Mouse (Mus musculus) lung, postnatal 0 days (tissue): Measurements from ENCODE around the gene Stbd1. TPM values are rescaled to one million over a fixed set of nuclear protein-coding genes. Genes with fewer than 3 reads are reported as not detected.

Experiments used
- ATAC-seq: fragments of 200-750 bp; cut with Nextera tagmentation; 2 replicates; pipeline ENCODE4 v1.8.0; 2017; ENCODE audit warnings: moderate library complexity
- DNase-seq: peaks from one replicate; pipeline ENCODE4 v3.0.0-alpha.2; 2016; ENCODE audit warnings: low spot score
- H3K27ac ChIP-seq: fragments of 300-500 bp; sonication (generic); 2 replicates; pipeline ENCODE4 v1.5.1; 2014; ENCODE audit warnings: antibody characterized with exemption, mild to moderate bottlenecking, low read length, mixed read lengths
- H3K27me3 ChIP-seq: fragments of 300-500 bp; sonication (generic); replicated peaks from 2 replicates; pipeline ENCODE4 v1.6.1; 2014; ENCODE audit warnings: low read length, mixed read lengths; ENCODE audit not compliant: insufficient read depth
- H3K36me3 ChIP-seq: fragments of 300-500 bp; sonication (generic); 2 replicates; pipeline ENCODE4 v1.6.1; 2014; ENCODE audit warnings: low read length, mixed read lengths; ENCODE audit not compliant: insufficient read depth
- H3K4me1 ChIP-seq: fragments of 300-500 bp; sonication (generic); 2 replicates; pipeline ENCODE4 v1.6.1; 2014; ENCODE audit warnings: antibody characterized with exemption, low read depth, low read length, mixed read lengths; ENCODE audit not compliant: insufficient read depth
- H3K4me2 ChIP-seq: fragments of 300-500 bp; sonication (generic); replicated peaks from 2 replicates; pipeline ENCODE4 v1.6.1; 2014; ENCODE audit warnings: low read depth, mild to moderate bottlenecking, low read length, moderate library complexity, mixed read lengths
- H3K4me3 ChIP-seq: fragments of 300-500 bp; sonication (generic); 2 replicates; pipeline ENCODE4 v1.5.1; 2014; ENCODE audit warnings: low read depth, low read length
- H3K9ac ChIP-seq: fragments of 300-500 bp; sonication (generic); replicated peaks from 2 replicates; pipeline ENCODE4 v1.6.1; 2014; ENCODE audit warnings: low read depth, mild to moderate bottlenecking
- H3K9me3 ChIP-seq: fragments of 300-500 bp; sonication (generic); 2 replicates; pipeline ENCODE4 v1.6.1; 2016; ENCODE audit warnings: low read length, mixed read lengths
- CTCF ChIP-seq: IDR thresholded peaks from 2 replicates; pipeline ENCODE4 v1.5.1; 2016; ENCODE audit warnings: antibody characterized with exemption, mild to moderate bottlenecking
- EP300 ChIP-seq: IDR thresholded peaks from 2 replicates; pipeline ENCODE4 v1.6.1; 2016; ENCODE audit warnings: antibody characterized with exemption, mild to moderate bottlenecking, control low read depth
- WGBS: fragments of 180-500 bp; shearing (Covaris S2); extraction: QIAGEN DNeasy Blood & Tissue Kit; methylation state at CpG from one replicate; pipeline ENCODE4 v1.1.7; 2014; 5-methylcytosine and 5-hydroxymethylcytosine counted together
- polyA plus RNA-seq: library from polyadenylated mRNA; unstranded; fragments of >200 nt; fragmentation: Nextera tagmentation; extraction: Ambion mirVana; gene quantifications from 2 replicates; pipeline ENCODE4 v1.2.1, GENCODE M21; 2015

Gene Stbd1
- polyA plus RNA-seq, 1 experiment from 2014 or later: 121 TPM

GRCm38 (mm10) chr5:92599030-92599429 is 3.8 kb upstream of the Stbd1 start:
- Histone ChIP-seq H3K27me3 (no peaks in the 10 kb centered on the region), H3K4me3 (no peak overlapping the region), H3K9me3 (no peaks in the 10 kb centered on the region), H3K9ac (no peak overlapping the region), H3K4me2 (no peak overlapping the region), H3K4me1 (no peaks in the 10 kb centered on the region), H3K27ac (no peak overlapping the region), H3K36me3 (no peaks in the 10 kb centered on the region)
- WGBS: 55% methylated on average over 10 of the region's 10 CpGs
- ATAC-seq (no peak), DNase-seq (peak; percentile 65)
- TF ChIP-seq CTCF (no peak), EP300 (no peak)

- Histone ChIP-seq H3K4me3 (peak overlapping the region; percentile 67; the same call in 1 of the 2 replicates), H3K27me3 (no peaks in the 10 kb centered on the region), H3K9ac (0 out of 2 replicates have a peak overlapping the region, but pooled peaks have one; percentile 9), H3K9me3 (no peaks in the 10 kb centered on the region), H3K4me1 (peaks cover 10% of the 10 kb centered on the region), H3K4me2 (peak overlapping the region; percentile 90), H3K36me3 (no peaks in the 10 kb centered on the region), H3K27ac (peak overlapping the region; percentile 84)
- peak; percentile 73 for ATAC-seq
- peak; percentile 90 for DNase-seq
- 24% methylated on average over 10 of the region's 10 CpGs for WGBS
- peak; percentile 31; the same call in 1 of the 2 replicates for TF ChIP-seq EP300
- TF ChIP-seq CTCF: no peak
Observed at GRCm38 (mm10) chr5:92604452-92605247, 1.8 kb downstream of the Stbd1 start.

- no peak overlapping the region for H3K4me2 ChIP-seq
- DNase-seq: no peak
- H3K9ac ChIP-seq: no peak overlapping the region
- H3K27me3 ChIP-seq: no peaks in the 10 kb centered on the region
- H3K4me3 ChIP-seq: no peak overlapping the region
- TF ChIP-seq EP300 (no peak), CTCF (no peak)
- ATAC-seq: no peak
- no peaks in the 10 kb centered on the region for H3K36me3 ChIP-seq
- H3K9me3 ChIP-seq: no peaks in the 10 kb centered on the region
- WGBS: 82% methylated on average over 5 of the region's 5 CpGs
- H3K27ac ChIP-seq: no peak overlapping the region
- H3K4me1 ChIP-seq: peaks cover 10% of the 10 kb centered on the region
Observed at GRCm38 (mm10) chr5:92607492-92608229, 4.8 kb downstream of the Stbd1 start.

GRCm38 (mm10) chr5:92612756-92613155 is 9.9 kb downstream of the Stbd1 start:
- H3K9ac ChIP-seq: no peak overlapping the region
- no peak overlapping the region for H3K4me3 ChIP-seq
- no peak overlapping the region for H3K4me2 ChIP-seq
- TF ChIP-seq EP300 (no peak), CTCF (no peak)
- no peak for ATAC-seq
- no peak overlapping the region for H3K27ac ChIP-seq
- H3K36me3 ChIP-seq: no peaks in the 10 kb centered on the region
- DNase-seq: no peak
- WGBS: 76% methylated on average over 4 of the region's 4 CpGs
- no peaks in the 10 kb centered on the region for H3K4me1 ChIP-seq
- no peaks in the 10 kb centered on the region for H3K27me3 ChIP-seq
- H3K9me3 ChIP-seq: no peaks in the 10 kb centered on the region

GRCm38 (mm10) chr5:92621883-92622282 is 19.0 kb downstream of the Stbd1 start:
- Histone ChIP-seq H3K27me3 (no peaks in the 10 kb centered on the region), H3K4me3 (no peak overlapping the region), H3K9me3 (no peaks in the 10 kb centered on the region), H3K9ac (no peak overlapping the region), H3K36me3 (no peaks in the 10 kb centered on the region), H3K27ac (no peak overlapping the region), H3K4me1 (no peaks in the 10 kb centered on the region), H3K4me2 (no peak overlapping the region)
- WGBS: 36% methylated on average over 5 of the region's 5 CpGs
- DNase-seq: peak; percentile 67
- ATAC-seq: peak; percentile 85
- peak; percentile 50 for TF ChIP-seq EP300
- no peak for TF ChIP-seq CTCF

GRCm38 (mm10) chr5:92627896-92628295 is 25.1 kb downstream of the Stbd1 start:
- H3K9me3 ChIP-seq: no peaks in the 10 kb centered on the region
- H3K27ac ChIP-seq: peak overlapping the region; percentile 49; the same call in 1 of the 2 replicates
- H3K4me3 ChIP-seq: no peak overlapping the region
- no peaks in the 10 kb centered on the region for H3K27me3 ChIP-seq
- WGBS: 44% methylated on average over 7 of the region's 7 CpGs
- H3K36me3 ChIP-seq: no peaks in the 10 kb centered on the region
- no peak overlapping the region for H3K4me2 ChIP-seq
- no peaks in the 10 kb centered on the region for H3K4me1 ChIP-seq
- DNase-seq (peak; percentile 85), ATAC-seq (peak; percentile 96)
- H3K9ac ChIP-seq: no peak overlapping the region
- TF ChIP-seq CTCF (no peak), EP300 (peak; percentile 53; the same call in 1 of the 2 replicates)
